Mouse (Mus musculus) kidney, postnatal 0 days (tissue): Measurements from ENCODE around the gene Camk1d. TPM values are rescaled to one million over a fixed set of nuclear protein-coding genes. Genes with fewer than 3 reads are reported as not detected.

Experiments used
- ATAC-seq: fragments of 200-750 bp; cut with Nextera tagmentation; replicated peaks from 2 replicates; pipeline ENCODE4 v1.8.0; 2017; ENCODE audit warnings: low read depth, moderate number of reproducible peaks, moderate TSS enrichment, moderate library complexity; ENCODE audit not compliant: low FRiP score
- DNase-seq: peaks from one replicate; pipeline ENCODE4 v3.0.0-alpha.2; 2016; ENCODE audit warnings: low spot score
- H3K27ac ChIP-seq: fragments of 300-500 bp; sonication (generic); 2 replicates; pipeline ENCODE4 v1.5.1; 2014; ENCODE audit warnings: mild to moderate bottlenecking
- H3K27me3 ChIP-seq: fragments of 300-500 bp; sonication (generic); 2 replicates; pipeline ENCODE4 v1.6.1; 2014; ENCODE audit warnings: low read length, mixed read lengths; ENCODE audit not compliant: insufficient read depth
- H3K36me3 ChIP-seq: fragments of 300-500 bp; sonication (generic); 2 replicates; pipeline ENCODE4 v1.6.1; 2014; ENCODE audit warnings: low read length, mixed read lengths; ENCODE audit not compliant: insufficient read depth
- H3K4me1 ChIP-seq: fragments of 300-500 bp; sonication (generic); replicated peaks from 2 replicates; pipeline ENCODE4 v1.6.1; 2014; ENCODE audit warnings: antibody characterized with exemption, low read length, mixed read lengths; ENCODE audit not compliant: insufficient read depth
- H3K4me2 ChIP-seq: fragments of 300-500 bp; sonication (generic); 2 replicates; pipeline ENCODE4 v1.6.1; 2014; ENCODE audit warnings: mild to moderate bottlenecking, low read length, moderate library complexity, mixed read lengths
- H3K4me3 ChIP-seq: fragments of 300-500 bp; sonication (generic); replicated peaks from 2 replicates; pipeline ENCODE4 v1.5.1; 2014; ENCODE audit warnings: low read depth, low read length
- H3K9ac ChIP-seq: fragments of 300-500 bp; sonication (generic); 2 replicates; pipeline ENCODE4 v1.6.1; 2014; ENCODE audit warnings: low read depth, low read length
- H3K9me3 ChIP-seq: fragments of 300-500 bp; sonication (generic); replicated peaks from 2 replicates; pipeline ENCODE4 v1.6.1; 2016; ENCODE audit warnings: low read length, inconsistent platforms, mixed read lengths
- CTCF ChIP-seq: IDR thresholded peaks from 2 replicates; pipeline ENCODE4 v1.5.1; 2016; ENCODE audit warnings: antibody characterized with exemption, low read depth, mild to moderate bottlenecking, moderate library complexity
- WGBS: fragments of 180-500 bp; shearing (Covaris S2); extraction: QIAGEN DNeasy Blood & Tissue Kit; methylation state at CpG from one replicate; pipeline ENCODE4 v1.1.7; 2014; 5-methylcytosine and 5-hydroxymethylcytosine counted together
- polyA plus RNA-seq: library from polyadenylated mRNA; unstranded; fragments of >200 nt; fragmentation: Nextera tagmentation; extraction: Ambion mirVana; gene quantifications from 2 replicates; pipeline ENCODE4 v1.2.1, GENCODE M21; 2015

Camk1d gene
- polyA plus RNA-seq, 1 experiment from 2014 or later = 1.5 TPM

- no peak overlapping the region for H3K4me2 ChIP-seq
- no peaks in the 10 kb centered on the region for H3K4me1 ChIP-seq
- no peak overlapping the region for H3K9ac ChIP-seq
- WGBS = 69% methylated on average over 6 of the region's 6 CpGs
- H3K9me3 ChIP-seq = no peaks in the 10 kb centered on the region
- ATAC-seq = no peak
- H3K36me3 ChIP-seq = no peaks in the 10 kb centered on the region
- no peak overlapping the region for H3K4me3 ChIP-seq
- TF ChIP-seq CTCF = no peak
- no peak overlapping the region for H3K27ac ChIP-seq
- H3K27me3 ChIP-seq = no peaks in the 10 kb centered on the region
- no peak for DNase-seq
These were observed 40.5 kb downstream of the Camk1d start for GRCm38 (mm10) chr2:5673816-5674215.

- no peaks in the 10 kb centered on the region for H3K36me3 ChIP-seq
- no peak overlapping the region for H3K9ac ChIP-seq
- WGBS = 57% methylated on average over 7 of the region's 7 CpGs
- H3K4me3 ChIP-seq = no peak overlapping the region
- H3K4me2 ChIP-seq = no peak overlapping the region
- no peaks in the 10 kb centered on the region for H3K4me1 ChIP-seq
- H3K9me3 ChIP-seq = no peaks in the 10 kb centered on the region
- H3K27ac ChIP-seq = no peak overlapping the region
- no peak for TF ChIP-seq CTCF
- DNase-seq (peak; percentile 75), ATAC-seq (no peak)
- no peaks in the 10 kb centered on the region for H3K27me3 ChIP-seq
These were observed 41.3 kb downstream of the Camk1d start for GRCm38 (mm10) chr2:5672906-5673589.

- H3K4me2 ChIP-seq = no peak overlapping the region
- no peaks in the 10 kb centered on the region for H3K36me3 ChIP-seq
- H3K9me3 ChIP-seq = no peaks in the 10 kb centered on the region
- no peaks in the 10 kb centered on the region for H3K4me1 ChIP-seq
- H3K4me3 ChIP-seq = no peak overlapping the region
- DNase-seq (no peak), ATAC-seq (no peak)
- H3K9ac ChIP-seq = no peak overlapping the region
- TF ChIP-seq CTCF = no peak
- H3K27me3 ChIP-seq = no peaks in the 10 kb centered on the region
- no peak overlapping the region for H3K27ac ChIP-seq
- 92% methylated on average over 10 of the region's 10 CpGs for WGBS
These were observed 44.2 kb downstream of the Camk1d start for GRCm38 (mm10) chr2:5670146-5670545.

GRCm38 (mm10) chr2:5669498-5670040 lies 44.7 kb downstream of the Camk1d start:
- TF ChIP-seq CTCF = no peak
- ATAC-seq (no peak), DNase-seq (no peak)
- Histone ChIP-seq H3K36me3 (no peaks in the 10 kb centered on the region), H3K4me1 (no peaks in the 10 kb centered on the region), H3K4me3 (no peak overlapping the region), H3K9me3 (no peaks in the 10 kb centered on the region), H3K27ac (no peak overlapping the region), H3K4me2 (no peak overlapping the region), H3K9ac (no peak overlapping the region), H3K27me3 (no peaks in the 10 kb centered on the region)
- 87% methylated on average over 15 of the region's 15 CpGs for WGBS

DNA sequence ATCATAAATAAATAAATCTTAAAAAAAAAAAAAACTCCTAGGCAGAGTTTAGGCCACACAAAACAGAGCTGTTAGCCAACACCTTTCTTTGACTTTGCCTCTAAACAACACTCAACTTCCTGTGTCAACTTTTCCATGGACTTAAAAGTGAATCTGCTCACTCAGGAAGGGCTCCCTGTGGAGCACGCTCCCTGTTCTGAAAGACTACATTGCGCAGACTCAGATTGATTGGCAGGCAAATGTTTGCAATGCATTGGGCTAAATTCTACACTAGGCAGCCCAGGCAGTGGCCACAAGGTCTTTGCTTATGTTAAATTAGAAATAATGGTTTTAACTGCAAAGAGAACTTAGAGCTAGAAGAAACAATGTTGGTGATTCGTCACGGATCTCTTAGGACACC lies 45.4 kb downstream of the Camk1d start:
- Histone ChIP-seq H3K4me2 (no peak overlapping the region), H3K9ac (no peak overlapping the region), H3K4me1 (no peaks in the 10 kb centered on the region), H3K9me3 (no peaks in the 10 kb centered on the region), H3K4me3 (no peak overlapping the region), H3K36me3 (no peaks in the 10 kb centered on the region), H3K27ac (no peak overlapping the region), H3K27me3 (no peaks in the 10 kb centered on the region)
- TF ChIP-seq CTCF = no peak
- ATAC-seq (no peak), DNase-seq (no peak)
- 91% methylated on average over 4 of the region's 4 CpGs for WGBS

DNA sequence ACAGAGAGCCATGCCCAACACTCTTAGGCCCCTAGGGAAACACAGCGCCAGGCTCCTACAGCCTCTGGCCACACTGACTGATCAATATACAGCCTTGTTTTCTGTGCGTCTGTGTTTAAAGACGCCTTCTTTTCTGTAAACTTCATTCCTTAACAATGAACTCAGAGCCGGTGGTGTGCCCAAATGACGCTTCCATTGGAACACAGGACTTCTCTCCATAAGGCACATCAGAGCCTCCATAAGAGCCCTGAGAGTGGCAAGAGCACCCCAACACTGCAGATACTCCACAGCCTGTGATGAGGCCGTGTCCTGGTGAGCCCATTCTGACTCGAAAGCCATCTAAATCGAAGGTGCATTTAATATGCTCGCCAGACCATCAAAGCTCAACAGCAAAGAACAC lies 50.8 kb downstream of the Camk1d start:
- TF ChIP-seq CTCF = no peak
- H3K27me3 ChIP-seq = no peaks in the 10 kb centered on the region
- no peak overlapping the region for H3K27ac ChIP-seq
- 93% methylated on average over 9 of the region's 9 CpGs for WGBS
- H3K4me1 ChIP-seq = no peaks in the 10 kb centered on the region
- DNase-seq (no peak), ATAC-seq (no peak)
- no peaks in the 10 kb centered on the region for H3K9me3 ChIP-seq
- H3K4me2 ChIP-seq = no peak overlapping the region
- no peak overlapping the region for H3K9ac ChIP-seq
- H3K4me3 ChIP-seq = no peak overlapping the region
- H3K36me3 ChIP-seq = no peaks in the 10 kb centered on the region

DNA sequence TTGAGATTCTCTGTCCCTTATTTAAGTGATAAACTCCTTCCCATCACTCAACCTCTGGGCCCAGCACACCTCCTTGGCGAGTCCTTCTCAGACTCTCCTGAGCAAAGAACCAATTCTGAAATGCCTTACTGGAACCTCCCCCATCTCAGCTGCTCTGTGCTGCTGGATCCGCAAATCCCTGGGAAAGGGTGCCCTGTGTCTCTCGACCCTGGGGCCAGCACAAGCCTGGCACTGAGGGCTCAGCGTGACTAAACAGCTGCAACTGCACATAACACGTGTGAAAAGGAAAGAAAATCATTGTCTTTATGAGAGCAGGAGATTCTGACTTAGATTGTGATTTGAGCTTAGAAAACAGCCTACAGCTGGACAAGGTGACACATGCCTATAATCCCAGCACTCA lies 52.4 kb downstream of the Camk1d start:
- H3K27ac ChIP-seq = no peak overlapping the region
- no peaks in the 10 kb centered on the region for H3K9me3 ChIP-seq
- TF ChIP-seq CTCF = no peak
- no peaks in the 10 kb centered on the region for H3K27me3 ChIP-seq
- ATAC-seq (no peak), DNase-seq (no peak)
- H3K9ac ChIP-seq = no peak overlapping the region
- H3K36me3 ChIP-seq = no peaks in the 10 kb centered on the region
- WGBS = 60% methylated on average over 5 of the region's 5 CpGs
- no peaks in the 10 kb centered on the region for H3K4me1 ChIP-seq
- H3K4me3 ChIP-seq = no peak overlapping the region
- no peak overlapping the region for H3K4me2 ChIP-seq
